Mouse (Mus musculus): ENCODE data around the gene Actl6b.
A peak's percentile ranks its signal among the peaks of the same experiment; 100 is the strongest.

Actl6b gene

DNA sequence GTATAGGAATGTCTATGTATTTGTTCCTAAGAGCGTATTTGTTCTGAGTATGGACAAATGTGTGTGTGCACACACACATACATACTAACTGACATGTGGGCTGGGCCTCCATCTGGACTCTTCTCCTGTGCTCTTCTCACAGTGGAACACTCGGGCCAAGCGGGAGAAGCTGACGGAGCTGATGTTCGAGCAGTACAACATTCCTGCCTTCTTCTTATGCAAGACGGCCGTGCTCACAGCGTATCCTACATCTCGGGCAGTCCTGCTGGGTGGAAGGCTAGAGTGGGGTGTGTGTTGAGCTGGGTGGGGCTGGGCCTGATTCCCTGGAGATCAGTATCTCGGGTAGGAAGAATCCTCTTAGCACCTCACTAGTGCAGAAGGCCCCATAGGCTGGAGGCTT is 9.6 kb downstream of the Actl6b start:
- no peak for DNase-seq (ENCODE audit: low spot score)

DNA sequence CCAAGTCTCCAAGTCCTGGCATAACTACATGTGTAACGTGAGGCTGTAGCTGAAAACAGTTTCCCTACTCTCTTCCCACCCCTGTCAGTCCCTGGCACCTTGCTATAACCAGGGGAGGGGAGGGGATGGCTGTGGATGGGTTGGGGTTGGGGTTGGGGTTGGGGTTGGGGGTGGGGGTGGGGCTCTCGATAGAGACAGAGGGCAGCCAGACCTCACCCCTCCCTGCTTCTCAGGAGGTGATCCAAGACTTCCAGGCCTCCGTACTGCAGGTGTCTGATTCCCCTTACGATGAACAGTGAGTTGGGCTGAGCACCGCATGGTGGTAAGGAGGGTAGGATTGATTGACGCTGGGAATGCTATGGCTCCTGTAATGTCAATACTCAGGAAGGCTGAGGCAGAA is 12.4 kb downstream of the Actl6b start:
- DNase-seq (ENCODE audit: low spot score), result no peak

DNA sequence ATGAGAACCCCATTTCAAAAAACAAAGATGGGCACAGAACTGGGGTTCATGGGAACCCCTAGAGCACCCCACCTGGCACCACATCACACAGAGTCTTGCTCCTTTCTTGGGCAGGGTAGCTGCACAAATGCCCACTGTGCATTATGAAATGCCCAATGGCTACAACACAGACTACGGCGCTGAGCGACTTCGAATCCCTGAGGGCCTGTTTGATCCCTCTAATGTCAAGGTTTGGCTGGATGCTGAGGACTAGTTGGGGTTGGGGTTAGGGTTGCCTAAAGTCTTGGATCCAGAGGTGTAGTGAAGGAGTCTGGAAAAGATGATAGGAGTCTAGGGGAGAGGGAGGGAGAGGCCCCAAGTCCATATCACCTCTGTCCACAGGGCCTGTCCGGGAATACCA is 13.1 kb downstream of the Actl6b start:
- DNase-seq (ENCODE audit: low spot score), result no peak

DNA sequence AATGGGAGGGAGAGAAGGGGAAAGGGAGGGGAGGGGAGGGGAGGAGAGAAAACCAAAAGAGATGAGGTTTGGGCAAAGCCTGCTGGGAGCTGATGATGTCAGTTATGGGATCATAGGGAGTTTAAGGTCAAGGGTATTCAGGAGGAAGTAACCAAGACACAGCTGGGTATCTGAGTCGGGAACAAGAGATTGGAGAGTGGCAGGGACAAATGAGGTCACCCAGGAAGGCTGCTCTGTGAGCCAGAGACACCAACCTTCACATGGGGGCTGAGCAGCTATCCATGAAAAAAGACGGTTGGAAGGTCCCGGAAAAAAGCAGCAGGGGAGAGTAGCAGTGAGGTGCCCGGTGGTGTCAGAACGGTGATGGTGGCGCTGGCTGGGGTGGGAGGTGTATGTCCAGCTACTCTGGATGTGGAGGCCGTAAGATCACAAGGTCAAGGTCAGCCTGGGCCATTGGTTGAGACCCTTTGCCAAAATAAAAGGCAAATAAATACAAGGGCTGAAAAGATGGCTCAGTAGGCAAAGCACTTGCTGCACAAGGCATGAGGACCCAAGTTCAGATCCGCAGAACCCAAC is 15.0 kb downstream of the Actl6b start:
- no peak for DNase-seq (ENCODE audit: low spot score)

DNA sequence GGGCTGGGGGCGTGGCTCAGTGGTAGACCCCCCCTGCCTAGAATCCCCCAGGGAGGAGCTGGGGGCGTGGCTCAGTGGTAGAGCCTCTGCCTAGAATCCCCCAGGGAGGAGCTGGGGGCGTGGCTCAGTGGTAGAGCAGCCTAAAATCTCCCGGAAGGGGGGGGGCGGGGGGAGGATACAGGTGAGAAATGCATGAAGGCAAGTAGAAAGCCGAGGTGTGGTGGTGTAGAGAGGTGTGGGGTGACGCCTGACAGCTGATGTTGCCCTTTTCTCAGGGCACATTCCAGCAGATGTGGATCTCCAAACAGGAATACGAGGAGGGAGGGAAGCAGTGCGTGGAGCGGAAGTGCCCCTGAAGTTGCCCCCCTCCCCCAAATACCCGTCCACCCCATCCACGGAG is 15.7 kb downstream of the Actl6b start:
- DNase-seq (ENCODE audit: low spot score), result no peak

DNA sequence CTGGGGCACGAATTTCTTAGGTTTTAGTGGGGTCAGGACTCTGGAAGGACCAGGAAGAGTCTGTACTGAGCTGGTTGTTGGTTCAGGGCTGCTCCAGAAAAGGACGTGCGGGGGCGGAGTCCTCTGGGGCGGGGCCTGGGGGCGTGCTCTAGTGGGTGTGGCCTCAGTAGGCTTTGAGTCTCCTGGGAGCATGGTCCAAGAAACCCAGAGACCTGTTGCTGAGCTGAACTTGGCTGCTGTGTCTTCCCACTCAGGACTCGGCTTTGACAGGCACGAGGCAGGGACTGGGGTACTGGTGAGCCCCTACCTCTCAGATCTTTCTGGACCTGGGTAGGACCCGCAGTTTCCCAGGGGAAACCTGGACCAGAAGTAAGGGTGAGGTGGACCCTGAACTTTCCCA is 16.3 kb downstream of the Actl6b start, which contains the start of gene Tfr2:
TSS of gene Tfr2 (plus strand) at position 176 of the 400 bp plus-strand sequence.
- no peak for DNase-seq (ENCODE audit: low spot score)

DNA sequence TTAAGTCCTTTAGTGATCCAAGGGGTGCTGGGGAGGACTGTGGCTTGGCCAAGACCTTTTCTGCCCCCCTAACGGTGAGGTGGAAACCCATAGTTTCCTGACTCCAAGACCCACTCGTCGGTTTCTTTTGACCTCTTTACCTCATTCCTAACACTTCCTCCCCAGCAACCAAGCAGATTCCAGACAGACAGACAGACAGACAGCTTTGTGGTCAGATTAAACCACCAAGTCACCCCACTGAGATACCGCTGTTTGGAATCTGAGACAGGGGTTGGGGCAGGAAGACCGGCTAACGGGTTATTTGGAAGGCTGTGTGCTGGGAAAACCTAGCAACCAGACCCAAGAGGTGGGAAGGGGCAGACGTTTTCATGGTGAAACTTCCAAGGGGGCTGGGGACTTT is 16.9 kb downstream of the Actl6b start:
- no peak for DNase-seq (ENCODE audit: low spot score)

DNA sequence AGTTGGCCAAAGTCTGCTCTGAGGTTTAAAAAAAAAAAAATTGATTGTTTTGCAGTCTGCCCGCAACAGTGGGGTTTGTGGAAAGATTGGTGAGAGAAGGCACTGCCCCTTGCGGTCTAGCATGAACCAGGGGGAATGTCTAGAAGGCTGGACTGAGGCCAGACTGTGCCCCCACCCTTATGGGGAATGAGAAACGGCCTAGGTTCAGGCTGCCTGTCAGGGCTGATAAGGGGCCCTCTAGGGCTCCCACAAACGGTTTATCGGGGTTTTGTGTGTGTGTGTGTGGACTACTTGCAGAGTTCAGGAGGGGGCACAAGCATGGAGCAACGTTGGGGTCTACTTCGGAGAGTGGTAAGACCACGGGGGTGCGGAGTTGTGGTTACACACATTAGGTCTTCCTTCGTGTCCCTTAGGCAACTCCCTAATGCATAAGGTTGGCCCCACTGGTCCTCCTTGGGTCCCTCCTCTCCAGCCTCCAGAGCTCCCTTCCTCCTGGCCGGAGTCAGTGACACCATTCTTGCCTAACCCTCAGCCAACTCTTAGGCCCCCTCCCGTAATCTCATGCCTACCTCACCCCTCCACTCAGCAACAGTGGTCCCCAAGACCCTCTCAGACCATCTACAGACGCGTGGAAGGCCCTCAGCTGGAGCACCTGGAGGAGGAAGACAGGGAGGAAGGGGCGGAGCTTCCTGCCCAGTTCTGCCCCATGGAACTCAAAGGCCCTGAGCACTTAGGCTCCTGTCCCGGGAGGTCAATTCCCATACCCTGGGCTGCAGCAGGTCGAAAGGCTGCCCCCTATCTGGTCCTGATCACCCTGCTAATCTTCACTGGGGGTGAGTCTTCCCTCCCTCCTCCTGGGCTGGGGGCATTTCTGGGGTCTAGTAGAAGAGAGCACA is 17.6 kb downstream of the Actl6b start:
- no peak for DNase-seq (ENCODE audit: low spot score)

DNA sequence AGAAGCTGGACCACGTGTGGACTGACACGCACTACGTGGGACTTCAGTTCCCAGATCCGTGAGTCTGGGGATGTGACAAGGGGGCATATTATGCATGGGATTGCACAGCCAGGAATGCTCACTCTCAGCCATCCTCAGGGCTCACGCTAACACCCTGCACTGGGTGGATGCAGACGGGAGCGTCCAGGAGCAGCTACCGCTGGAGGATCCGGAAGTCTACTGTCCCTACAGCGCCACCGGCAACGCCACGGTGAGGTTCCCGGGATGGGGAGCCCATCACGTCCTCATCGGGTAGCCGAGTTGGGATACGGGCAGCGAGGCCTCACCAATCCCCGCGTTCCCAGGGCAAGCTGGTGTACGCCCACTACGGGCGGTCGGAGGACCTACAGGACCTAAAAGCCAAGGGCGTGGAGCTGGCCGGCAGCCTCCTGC is 21.2 kb downstream of the Actl6b start:
- no peak for DNase-seq (ENCODE audit: low spot score)

DNA sequence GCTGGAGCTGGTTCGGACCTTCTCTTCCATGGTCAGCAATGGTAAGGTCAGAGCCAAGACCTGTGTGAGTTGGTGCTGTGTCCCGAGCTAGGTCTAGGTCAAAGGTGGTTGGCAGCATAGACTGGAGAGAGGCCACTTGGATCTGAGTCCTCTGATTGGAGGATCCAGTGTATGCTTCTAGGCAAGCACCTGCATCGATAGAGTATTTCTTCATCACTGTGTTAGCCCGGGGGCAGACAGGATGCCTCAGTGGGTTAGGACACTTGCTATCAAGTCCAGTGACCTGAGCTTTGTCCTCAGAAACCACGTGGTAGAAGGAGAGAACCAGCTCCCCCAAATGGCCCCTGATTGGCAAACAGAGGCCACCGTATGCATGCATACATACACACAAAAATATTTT is 26.9 kb downstream of the Actl6b start:
- DNase-seq (ENCODE audit: low spot score), result no peak

DNA sequence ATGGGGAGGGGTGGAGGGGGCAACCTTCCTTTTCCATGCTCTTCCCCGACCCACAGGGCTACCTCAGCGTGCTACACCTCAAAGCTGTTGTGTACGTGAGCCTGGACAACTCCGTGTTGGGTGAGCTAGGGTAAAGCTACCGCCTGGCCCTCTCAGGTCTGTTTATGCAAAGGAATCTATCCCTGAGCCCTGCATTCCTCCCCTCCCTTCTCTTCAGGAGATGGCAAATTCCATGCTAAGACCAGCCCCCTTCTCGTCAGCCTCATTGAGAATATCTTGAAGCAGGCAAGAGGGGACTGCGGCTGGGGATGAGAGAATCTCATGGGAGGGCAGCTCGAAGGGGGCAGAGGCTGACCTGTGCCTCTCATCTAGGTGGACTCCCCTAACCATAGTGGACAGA is 29.4 kb downstream of the Actl6b start:
- DNase-seq (ENCODE audit: low spot score), result no peak

DNA sequence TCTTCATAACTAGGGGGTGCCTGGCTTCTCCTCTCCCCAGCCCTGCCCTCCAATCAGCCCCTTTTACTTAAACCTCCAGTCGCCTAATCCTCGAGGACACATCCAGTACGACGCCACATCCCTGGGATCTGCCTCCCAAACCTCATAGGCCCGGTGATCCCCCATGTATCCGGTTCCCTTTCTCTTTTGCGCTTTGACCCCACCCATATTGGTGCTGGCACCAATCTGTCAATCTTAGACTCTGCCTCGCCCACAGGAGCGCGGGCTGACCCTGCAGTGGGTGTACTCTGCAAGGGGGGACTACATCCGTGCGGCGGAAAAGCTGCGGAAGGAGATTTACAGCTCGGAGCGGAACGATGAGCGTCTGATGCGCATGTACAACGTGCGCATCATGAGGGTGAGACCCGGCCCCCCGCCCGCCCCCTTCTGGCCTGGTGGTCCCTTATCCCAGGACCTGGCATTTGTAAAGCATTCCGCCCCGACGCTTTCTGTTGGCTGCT is 30.4 kb downstream of the Actl6b start:
- DNase-seq (ENCODE audit: low spot score), result no peak

DNA sequence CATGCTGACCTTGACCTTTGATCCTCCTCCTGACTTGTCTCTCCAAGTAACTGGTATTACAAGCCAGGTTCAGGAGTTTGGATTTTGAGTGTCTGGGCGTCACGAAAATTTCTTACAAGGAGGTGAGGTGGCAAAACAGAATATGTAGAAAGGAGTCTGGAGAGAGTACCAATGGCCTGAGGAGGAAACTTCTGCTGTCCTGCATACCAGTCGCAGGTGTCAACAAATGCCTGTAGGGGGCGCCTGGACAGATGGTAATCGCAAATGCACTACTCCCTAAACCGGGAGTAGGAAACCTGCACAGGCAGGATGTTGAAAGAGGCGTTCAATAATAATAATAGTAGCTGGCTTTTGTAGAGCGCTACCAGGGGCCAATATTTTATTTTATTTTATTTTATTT is 31.7 kb downstream of the Actl6b start:
- DNase-seq (ENCODE audit: low spot score), result no peak

DNA sequence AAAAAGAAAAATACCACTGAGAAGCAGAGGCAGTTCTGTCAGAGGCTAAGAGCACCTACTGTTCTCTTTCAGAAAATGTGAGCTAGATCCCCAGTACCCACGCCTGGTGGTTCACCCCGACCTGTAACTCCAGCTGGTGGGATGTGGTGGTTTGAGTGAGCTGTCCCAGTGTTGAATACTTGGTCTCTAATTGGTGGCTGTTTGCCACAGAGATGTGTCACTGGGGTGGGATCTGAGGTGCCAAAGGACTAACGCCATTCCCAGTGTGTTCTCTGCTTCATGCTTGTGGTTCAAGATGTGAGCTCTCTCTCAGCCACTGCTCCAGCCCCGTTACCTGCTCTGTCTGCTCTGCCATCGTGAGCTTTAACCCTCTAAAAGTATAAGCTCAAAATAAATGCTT is 37.2 kb downstream of the Actl6b start:
- no peak for DNase-seq (ENCODE audit: low spot score)

DNA sequence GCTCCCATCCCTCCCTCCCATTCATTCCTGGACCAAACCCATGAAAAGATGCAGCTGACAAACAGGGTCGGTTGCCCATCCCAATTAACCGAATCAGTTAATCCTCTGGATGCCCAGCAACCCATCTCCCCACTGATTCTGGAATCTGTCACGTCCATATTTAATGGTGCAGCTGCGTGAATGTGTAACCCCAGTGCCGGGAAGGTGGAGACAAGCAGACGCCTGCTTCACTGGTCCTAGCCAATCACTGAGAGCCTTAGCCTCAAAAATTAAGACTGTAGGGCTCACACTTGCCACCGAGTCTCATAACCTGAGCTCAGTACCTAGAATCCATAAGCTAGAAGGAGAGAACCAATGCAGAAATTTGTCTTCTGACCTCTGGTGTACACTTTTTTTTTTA is 42.6 kb downstream of the Actl6b start:
- no peak for DNase-seq (ENCODE audit: low spot score)

DNA sequence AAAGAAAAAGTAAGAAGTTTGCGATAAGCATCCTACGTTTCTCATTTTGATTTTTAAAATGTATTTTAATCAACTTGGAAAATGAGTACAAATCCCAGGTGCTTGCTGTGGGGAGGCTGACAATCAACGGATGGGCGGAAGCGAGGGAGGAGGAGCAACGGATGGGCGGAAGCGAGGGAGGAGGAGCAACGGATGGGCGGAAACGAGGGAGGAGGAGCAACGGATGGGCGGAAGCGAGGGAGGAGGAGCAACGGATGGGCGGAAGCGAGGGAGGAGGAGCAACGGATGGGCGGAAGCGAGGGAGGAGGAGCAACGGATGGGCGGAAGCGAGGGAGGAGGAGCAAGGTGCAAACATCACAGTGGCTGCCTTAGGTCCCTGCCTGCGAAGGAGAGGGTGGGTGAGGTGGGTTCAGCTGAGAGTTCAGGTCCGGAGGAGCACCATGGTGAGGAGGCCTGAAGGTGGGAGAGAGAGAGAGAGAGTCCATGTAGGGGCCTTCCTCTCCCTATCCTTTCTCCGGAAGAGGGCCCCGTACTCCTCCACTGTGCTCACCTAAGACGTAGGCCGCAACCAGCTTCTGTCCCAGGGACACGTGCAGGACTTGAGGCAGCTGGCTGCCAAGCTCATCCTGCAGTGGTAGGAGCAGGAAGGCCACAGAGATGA is 43.4 kb downstream of the Actl6b start:
- no peak for DNase-seq (ENCODE audit: low spot score)

DNA sequence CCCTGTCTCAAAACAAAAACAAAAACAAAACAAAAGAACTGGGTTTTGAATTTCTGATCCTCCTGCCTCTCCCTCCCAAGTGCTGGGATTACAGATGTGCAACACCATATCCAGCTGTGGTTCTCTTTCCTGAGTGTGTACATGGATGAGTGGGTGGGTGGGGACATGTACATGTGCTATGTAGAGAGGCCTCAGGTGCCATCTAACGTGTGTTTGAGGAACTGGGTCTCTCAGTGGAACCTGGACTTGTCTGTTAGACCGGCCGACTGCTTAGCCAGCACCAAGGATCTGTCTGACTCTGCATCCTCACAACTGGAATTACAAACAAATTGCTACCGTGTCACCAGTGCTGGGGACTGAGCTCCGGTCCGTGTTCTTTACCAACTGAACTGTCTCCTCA is 44.3 kb downstream of the Actl6b start:
- DNase-seq (ENCODE audit: low spot score), result no peak

DNA sequence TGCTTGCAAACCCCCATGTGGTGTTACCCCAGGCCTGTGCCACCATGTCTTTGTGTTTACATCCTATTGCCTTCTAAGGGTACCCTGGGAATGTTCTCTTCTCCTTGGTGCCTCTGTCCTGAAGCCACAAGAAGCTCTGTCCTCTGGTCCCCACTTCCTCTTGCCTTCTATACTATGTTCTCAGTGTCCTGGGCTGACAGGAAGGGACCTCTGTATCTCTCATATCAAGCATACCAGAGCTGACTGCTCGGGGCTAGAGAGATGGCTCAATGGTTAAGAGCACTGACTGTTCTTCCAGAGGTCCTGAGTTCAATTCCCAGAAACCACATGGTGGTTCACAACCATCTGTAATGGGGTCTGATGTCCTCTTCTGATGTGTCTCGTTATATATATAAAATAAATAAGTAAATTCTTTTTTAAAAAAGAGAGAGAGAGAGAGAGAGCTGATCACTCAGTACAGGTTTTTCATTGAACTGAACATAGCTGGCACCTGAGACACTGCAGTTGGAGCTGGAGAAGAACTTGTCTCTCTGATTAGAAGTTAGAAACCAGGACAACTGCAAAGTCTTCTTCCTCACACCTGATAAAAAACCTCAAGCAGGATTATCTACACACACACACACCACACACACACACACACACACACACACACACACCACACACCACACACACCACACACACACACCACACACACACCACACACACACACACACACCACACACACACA is 44.9 kb downstream of the Actl6b start:
- no peak for DNase-seq (ENCODE audit: low spot score)

DNA sequence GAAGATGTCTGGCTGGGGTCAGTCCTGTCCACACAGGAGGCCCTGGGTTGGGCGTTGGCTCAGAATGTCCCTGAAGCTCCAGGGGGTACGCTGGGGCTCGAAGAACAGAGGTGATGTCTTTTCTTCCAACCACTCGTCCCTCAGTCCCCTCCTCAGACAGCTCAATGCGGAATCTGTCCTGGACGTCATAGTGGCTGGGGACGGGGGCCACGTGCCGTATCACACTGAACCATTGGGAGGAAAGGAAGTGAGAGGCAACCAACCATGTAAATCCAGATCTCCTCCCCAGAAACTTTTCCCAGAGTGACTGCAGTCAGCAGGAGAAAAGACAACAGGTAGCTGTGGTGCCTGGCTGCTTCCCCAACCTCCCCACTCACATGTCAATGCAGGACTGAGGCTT is 46.3 kb downstream of the Actl6b start:
- DNase-seq (ENCODE audit: low spot score), result no peak

DNA sequence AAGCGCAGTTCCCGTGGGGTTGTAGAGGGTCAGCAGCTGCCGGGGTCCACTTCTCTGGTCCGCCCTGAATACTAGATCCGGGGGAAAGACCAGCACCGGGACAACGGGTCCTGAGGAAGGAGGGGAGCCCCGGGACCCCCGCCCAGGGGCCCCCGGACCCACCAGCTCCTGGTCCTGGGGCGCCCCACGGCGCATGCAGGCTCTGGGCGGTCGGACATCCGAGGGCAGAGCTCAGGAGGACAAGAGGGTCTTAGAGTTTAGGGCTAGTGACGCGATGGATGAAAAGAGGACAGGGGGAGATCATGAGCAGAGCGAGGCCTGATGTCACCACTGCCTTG is 46.9 kb downstream of the Actl6b start:
- no peak for DNase-seq (ENCODE audit: low spot score)

DNA sequence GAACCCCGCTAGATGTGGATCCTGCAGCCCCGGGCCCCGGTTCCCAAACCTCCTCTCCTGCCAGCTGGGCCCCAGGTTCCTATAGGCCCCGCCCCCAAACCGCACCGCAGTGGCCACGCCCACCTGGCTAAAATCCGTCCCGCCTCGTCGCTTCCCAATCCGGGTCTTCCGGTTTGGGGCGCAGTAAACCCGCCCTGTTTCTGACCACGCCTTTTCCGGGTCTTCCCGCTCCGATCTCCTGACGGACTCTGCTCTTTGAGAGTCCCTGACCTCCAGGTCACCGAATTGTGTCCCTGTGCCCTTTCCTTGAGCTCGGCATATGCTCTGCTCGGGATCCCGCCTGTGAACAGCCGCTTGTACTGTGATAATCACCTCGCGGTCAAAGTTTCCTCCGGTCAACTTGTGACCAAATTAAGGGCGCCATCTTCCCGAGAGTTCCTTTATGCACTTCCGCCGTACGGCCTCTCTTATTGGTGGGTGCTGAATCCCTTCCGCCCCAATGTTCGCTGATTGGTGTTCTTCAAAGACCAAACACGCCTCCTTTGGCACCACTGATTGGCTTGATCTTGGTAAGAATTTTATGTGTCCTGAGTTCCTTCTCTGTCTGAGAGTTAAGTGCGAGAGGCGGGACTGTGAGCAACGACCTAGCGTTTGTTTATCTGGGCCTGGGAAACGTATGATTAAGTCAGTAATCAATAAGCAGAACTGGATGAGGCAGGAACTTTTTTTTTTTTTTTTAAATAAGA is 47.5 kb downstream of the Actl6b start, which contains the start of gene Mospd3:
TSS of gene Mospd3 (minus strand) at position 440 of the 746 bp plus-strand sequence.
- DNase-seq (ENCODE audit: low spot score), result peak; percentile 90

DNA sequence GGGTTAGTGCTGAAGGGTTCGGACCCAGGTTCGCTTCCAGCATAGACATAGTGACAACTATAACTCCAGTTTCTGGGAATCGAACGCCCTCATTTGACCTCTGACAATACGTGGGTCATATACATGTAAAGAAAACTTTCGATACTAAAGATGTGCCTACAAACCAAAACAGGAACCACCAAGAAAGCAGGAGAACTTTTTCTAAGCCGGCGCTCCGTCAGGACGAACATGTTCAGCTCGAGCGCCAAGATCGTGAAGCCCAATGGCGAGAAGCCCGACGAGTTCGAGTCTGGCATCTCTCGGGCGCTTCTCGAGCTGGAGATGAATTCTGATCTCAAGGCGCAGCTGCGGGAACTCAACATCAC is 48.0 kb downstream of the Actl6b start:
- no peak for DNase-seq (ENCODE audit: low spot score)

All from urinary bladder, postnatal 10 days (tissue).